Mouse (Mus musculus): ENCODE data around the gene Olfr221. TPM values are rescaled to one million over a fixed set of nuclear protein-coding genes. Genes with fewer than 3 reads are reported as not detected.

Gene Olfr221
- polyA plus RNA-seq, 1 experiment from 2014 or later = not detected

DNA sequence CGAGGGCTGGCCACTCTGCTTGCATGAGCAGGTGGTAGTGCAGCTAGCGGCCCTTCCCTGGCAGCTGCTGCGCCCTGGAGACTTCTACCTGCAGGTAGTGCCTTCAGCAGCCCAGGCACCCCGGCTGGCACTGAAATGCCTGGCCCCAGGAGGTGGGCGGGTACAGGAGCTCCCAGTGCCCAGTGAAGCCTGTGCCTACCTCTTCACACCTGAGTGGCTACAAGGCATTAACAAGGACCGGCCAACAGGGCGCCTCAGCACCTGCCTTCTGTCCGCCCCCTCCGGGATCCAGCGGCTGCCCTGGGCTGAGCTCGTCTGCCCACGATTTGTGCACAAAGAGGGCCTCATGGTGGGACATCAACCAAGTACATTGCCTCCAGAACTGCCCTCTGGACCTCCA is 53.5 kb downstream of the Olfr221 start:
- H3K4me3 ChIP-seq (ENCODE audit: low read depth, low read length) = no peak overlapping the region
- no peak overlapping the region for H3K4me2 ChIP-seq (ENCODE audit: low read depth)
- whole genome bisulfite sequencing = 79% methylated on average over 12 of the region's 12 CpGs
- no peak overlapping the region for H3K9ac ChIP-seq (ENCODE audit: low read length)
- no peak for DNase-seq (ENCODE audit: low spot score)
- H3K27me3 ChIP-seq (ENCODE audit: control insufficient read depth, insufficient read depth, low read length) = no peaks in the 10 kb centered on the region
- H3K4me1 ChIP-seq (ENCODE audit: control insufficient read depth, insufficient read depth, low read length) = peaks cover 10% of the 10 kb centered on the region
- H3K36me3 ChIP-seq (ENCODE audit: control insufficient read depth, insufficient read depth, low read length) = peaks cover 15% of the 10 kb centered on the region
- no peaks in the 10 kb centered on the region for H3K9me3 ChIP-seq (ENCODE audit: control insufficient read depth, low read length)
- ATAC-seq (ENCODE audit: insufficient read depth, low FRiP score, low TSS enrichment) = no peak
- no peak overlapping the region for H3K27ac ChIP-seq (ENCODE audit: low read depth, low read length)

- Histone ChIP-seq H3K9me3 (ENCODE audit: control insufficient read depth, low read length) (no peaks in the 10 kb centered on the region), H3K9ac (ENCODE audit: low read length) (no peak overlapping the region), H3K36me3 (ENCODE audit: control insufficient read depth, insufficient read depth, low read length) (peaks cover 15% of the 10 kb centered on the region), H3K4me2 (ENCODE audit: low read depth) (no peak overlapping the region), H3K4me3 (ENCODE audit: low read depth, low read length) (no peak overlapping the region), H3K4me1 (ENCODE audit: control insufficient read depth, insufficient read depth, low read length) (peaks cover 12% of the 10 kb centered on the region), H3K27ac (ENCODE audit: low read depth, low read length) (no peak overlapping the region), H3K27me3 (ENCODE audit: control insufficient read depth, insufficient read depth, low read length) (no peaks in the 10 kb centered on the region)
- ATAC-seq (ENCODE audit: insufficient read depth, low FRiP score, low TSS enrichment) (no peak), DNase-seq (ENCODE audit: low spot score) (no peak)
- 88% methylated on average over 6 of the region's 6 CpGs for WGBS
Observed at GRCm38 (mm10) chr14:51987177-51987576, 55.1 kb downstream of the Olfr221 start.

DNA sequence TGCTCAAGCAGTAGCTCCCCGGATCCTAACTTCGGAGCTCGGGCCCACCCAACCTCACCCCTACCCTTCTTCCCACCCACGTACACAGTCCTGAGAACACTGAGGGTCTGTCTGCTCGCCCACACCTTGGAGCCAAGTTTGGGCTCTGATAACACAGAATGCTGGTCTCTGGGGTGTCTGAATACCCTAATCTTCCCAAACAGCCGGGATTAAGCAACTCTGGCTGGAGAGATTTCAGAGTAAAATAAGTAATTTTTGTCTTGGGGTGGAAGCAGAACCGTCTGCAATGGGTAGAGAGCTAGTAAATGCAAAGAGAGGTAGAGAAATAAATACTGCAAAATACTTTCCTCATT is 56.1 kb downstream of the Olfr221 start:
- peak overlapping the region; percentile 77 for H3K9ac ChIP-seq (ENCODE audit: low read length)
- peaks cover 12% of the 10 kb centered on the region for H3K4me1 ChIP-seq (ENCODE audit: control insufficient read depth, insufficient read depth, low read length)
- H3K9me3 ChIP-seq (ENCODE audit: control insufficient read depth, low read length) = no peaks in the 10 kb centered on the region
- H3K27me3 ChIP-seq (ENCODE audit: control insufficient read depth, insufficient read depth, low read length) = no peaks in the 10 kb centered on the region
- peaks cover 15% of the 10 kb centered on the region for H3K36me3 ChIP-seq (ENCODE audit: control insufficient read depth, insufficient read depth, low read length)
- WGBS = 8% methylated on average over 7 of the region's 7 CpGs
- peak overlapping the region; percentile 89 for H3K4me2 ChIP-seq (ENCODE audit: low read depth)
- no peak for ATAC-seq (ENCODE audit: insufficient read depth, low FRiP score, low TSS enrichment)
- peak overlapping the region; percentile 74 for H3K27ac ChIP-seq (ENCODE audit: low read depth, low read length)
- no peak for DNase-seq (ENCODE audit: low spot score)
- H3K4me3 ChIP-seq (ENCODE audit: low read depth, low read length) = peak overlapping the region; percentile 65

DNA sequence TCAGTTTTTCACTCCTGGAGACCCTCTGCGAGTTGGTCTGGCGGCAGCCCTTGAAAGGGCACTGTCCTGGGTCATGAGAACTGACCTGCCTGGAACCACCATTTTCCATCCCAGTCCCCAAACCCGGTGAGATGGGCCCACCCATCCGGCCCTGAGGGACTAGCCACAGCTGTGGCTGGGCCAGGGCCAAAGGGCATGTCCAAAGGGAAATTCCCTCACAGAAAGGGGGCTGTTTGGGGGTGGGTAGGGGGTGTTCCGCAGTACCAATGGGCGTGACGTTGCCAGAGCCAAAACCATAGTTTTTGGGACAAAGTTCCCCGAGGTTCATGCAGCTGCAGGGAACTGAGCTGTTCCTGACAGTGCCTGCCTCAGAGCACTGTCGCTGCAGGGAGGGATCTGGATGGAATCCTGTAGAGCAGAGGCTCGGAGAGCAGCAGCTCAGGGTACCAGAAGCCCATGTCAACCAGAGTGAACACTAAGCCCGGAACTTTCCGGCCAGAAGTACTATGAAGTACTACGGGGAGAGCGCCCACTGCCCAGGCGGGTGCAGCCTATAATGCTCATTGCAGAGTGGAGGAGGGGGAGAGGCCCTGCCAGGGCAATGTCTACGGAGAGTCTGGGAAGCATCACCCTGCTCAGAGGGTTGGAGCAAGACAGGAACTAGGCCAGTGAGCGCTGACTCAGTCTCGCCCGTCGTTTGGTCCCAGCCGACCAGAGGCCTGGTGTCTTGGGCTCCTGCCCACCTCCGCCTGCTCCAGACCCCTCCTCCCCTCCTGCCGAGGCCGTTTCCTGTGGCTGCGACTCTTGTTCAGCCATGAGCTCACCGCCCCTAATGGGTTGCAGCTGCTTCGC is 56.7 kb downstream of the Olfr221 start:
- DNase-seq (ENCODE audit: low spot score) (peak; percentile 81), ATAC-seq (ENCODE audit: insufficient read depth, low FRiP score, low TSS enrichment) (peak; percentile 48)
- peak overlapping the region; percentile 89 for H3K4me2 ChIP-seq (ENCODE audit: low read depth)
- peaks cover 10% of the 10 kb centered on the region for H3K36me3 ChIP-seq (ENCODE audit: control insufficient read depth, insufficient read depth, low read length)
- peak overlapping the region; percentile 74 for H3K27ac ChIP-seq (ENCODE audit: low read depth, low read length)
- under 1% methylated on average over 27 of the region's 27 CpGs for WGBS
- peak overlapping the region; percentile 65 for H3K4me3 ChIP-seq (ENCODE audit: low read depth, low read length)
- no peaks in the 10 kb centered on the region for H3K9me3 ChIP-seq (ENCODE audit: control insufficient read depth, low read length)
- H3K9ac ChIP-seq (ENCODE audit: low read length) = peak overlapping the region; percentile 77
- peaks cover 12% of the 10 kb centered on the region for H3K4me1 ChIP-seq (ENCODE audit: control insufficient read depth, insufficient read depth, low read length)
- H3K27me3 ChIP-seq (ENCODE audit: control insufficient read depth, insufficient read depth, low read length) = no peaks in the 10 kb centered on the region

DNA sequence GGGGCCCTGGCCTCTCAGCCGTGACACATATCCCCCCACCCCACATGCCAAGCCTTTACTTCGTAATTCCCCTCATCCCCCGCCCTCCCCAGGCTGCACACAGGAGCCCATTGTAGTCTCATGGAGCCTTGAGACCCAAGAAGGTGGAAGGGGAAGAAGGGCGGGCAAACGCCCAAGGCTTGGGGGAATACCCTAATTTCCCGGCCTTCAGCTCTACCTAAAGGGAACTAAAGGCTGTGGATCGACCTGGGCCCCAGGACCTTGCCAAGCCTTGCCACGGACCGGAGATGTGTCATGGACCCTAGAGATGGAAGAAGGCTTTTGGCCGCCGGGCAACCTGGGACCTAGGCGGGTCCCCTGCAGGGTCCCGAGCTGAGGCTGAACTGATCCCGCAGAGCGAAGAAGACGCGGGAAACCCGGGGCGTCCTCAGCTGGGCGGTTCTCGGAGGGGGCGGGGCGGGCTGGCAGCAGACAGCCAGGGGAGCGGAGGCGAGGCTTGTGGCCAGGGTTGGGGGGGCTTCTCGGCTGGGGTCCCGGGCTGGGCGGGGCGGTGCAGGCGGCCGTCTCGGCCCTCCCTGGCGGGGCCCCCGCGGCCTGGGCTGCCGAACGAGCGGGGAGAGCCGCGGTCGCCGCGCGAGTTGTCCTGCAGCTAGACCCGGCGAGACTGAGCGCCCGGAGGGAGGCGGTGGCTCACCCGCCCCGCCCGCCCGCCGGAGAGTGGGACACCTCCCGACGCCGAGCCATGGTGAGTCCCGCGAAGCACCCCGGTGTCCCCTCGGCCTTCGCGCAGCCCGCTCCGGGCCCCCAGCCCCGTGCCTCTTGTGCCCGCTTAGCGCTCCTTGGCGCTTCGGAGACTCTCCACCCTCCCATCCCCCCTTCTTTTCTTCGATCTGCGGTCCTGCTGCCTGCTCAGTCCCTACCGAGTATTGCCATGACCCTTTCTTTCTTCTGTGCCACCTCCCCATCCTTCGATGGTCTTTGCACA is 57.7 kb downstream of the Olfr221 start, which contains the start of gene Arhgef40:
Gene Arhgef40 (plus strand): TSS at position 473 of the 985 bp plus-strand sequence.
- no peaks in the 10 kb centered on the region for H3K27me3 ChIP-seq (ENCODE audit: control insufficient read depth, insufficient read depth, low read length)
- H3K27ac ChIP-seq (ENCODE audit: low read depth, low read length) = peak within 1 kb of the TSS; percentile 74
- H3K4me2 ChIP-seq (ENCODE audit: low read depth) = peak within 1 kb of the TSS; percentile 89
- ATAC-seq (ENCODE audit: insufficient read depth, low FRiP score, low TSS enrichment) = peak; percentile 80
- H3K4me1 ChIP-seq (ENCODE audit: control insufficient read depth, insufficient read depth, low read length) = peaks cover 12% of the 10 kb centered on the region
- no peaks in the 10 kb centered on the region for H3K9me3 ChIP-seq (ENCODE audit: control insufficient read depth, low read length)
- H3K36me3 ChIP-seq (ENCODE audit: control insufficient read depth, insufficient read depth, low read length) = peaks cover 5% of the 10 kb centered on the region
- H3K4me3 ChIP-seq (ENCODE audit: low read depth, low read length) = peak within 1 kb of the TSS; percentile 65
- WGBS = 0% methylated on average over 48 of the region's 74 CpGs
- peak; percentile 86 for DNase-seq (ENCODE audit: low spot score)
- H3K9ac ChIP-seq (ENCODE audit: low read length) = peak within 1 kb of the TSS; percentile 77

Other genes starting within 250 kb of the Olfr221 start
- gene AY358078, start 242.4 kb downstream of the Olfr221 start, polyA plus RNA-seq (2014; fragmentation: Nextera tagmentation; extraction: Ambion mirVana) = not detected in 2 replicates
- gene Ear6, start 188.8 kb downstream of the Olfr221 start, polyA plus RNA-seq (2014; fragmentation: Nextera tagmentation; extraction: Ambion mirVana) = not detected in 2 replicates
- 58.8 and 58.9 TPM in 2 replicates for gene Mettl17, start 157.6 kb downstream of the Olfr221 start, polyA plus RNA-seq (2014; fragmentation: Nextera tagmentation; extraction: Ambion mirVana)
- gene Slc39a2, start 149.6 kb downstream of the Olfr221 start, polyA plus RNA-seq (2014; fragmentation: Nextera tagmentation; extraction: Ambion mirVana) = 0.23 and 0.40 TPM in 2 replicates
- 8.2 and 10.4 TPM in 2 replicates for gene Ndrg2, start 128.3 kb downstream of the Olfr221 start, polyA plus RNA-seq (2014; fragmentation: Nextera tagmentation; extraction: Ambion mirVana)
- gene Tppp2, start 124.0 kb downstream of the Olfr221 start, polyA plus RNA-seq (2014; fragmentation: Nextera tagmentation; extraction: Ambion mirVana) = not detected in 2 replicates
- gene Rnase13, start 119.7 kb downstream of the Olfr221 start, polyA plus RNA-seq (2014; fragmentation: Nextera tagmentation; extraction: Ambion mirVana) = not detected in 2 replicates
- 76.7 and 77.2 TPM in 2 replicates for gene Arhgef40, start 57.7 kb downstream of the Olfr221 start, polyA plus RNA-seq (2014; fragmentation: Nextera tagmentation; extraction: Ambion mirVana)
- 0.61 and 1.6 TPM in 2 replicates for gene Tmem253, start 26.8 kb downstream of the Olfr221 start, polyA plus RNA-seq (2014; fragmentation: Nextera tagmentation; extraction: Ambion mirVana)
- 70.6 and 83.3 TPM in 2 replicates for gene Zfp219, start 21.7 kb downstream of the Olfr221 start, polyA plus RNA-seq (2014; fragmentation: Nextera tagmentation; extraction: Ambion mirVana)
- gene Hnrnpc, start 61.6 kb upstream of the Olfr221 start, polyA plus RNA-seq (2014; fragmentation: Nextera tagmentation; extraction: Ambion mirVana) = 901 and 908 TPM in 2 replicates
- 96.8 and 101 TPM in 2 replicates for gene Rpgrip1, start 68.2 kb upstream of the Olfr221 start, polyA plus RNA-seq (2014; fragmentation: Nextera tagmentation; extraction: Ambion mirVana)
- 69.9 and 75.0 TPM in 2 replicates for gene Supt16, start 155.0 kb upstream of the Olfr221 start, polyA plus RNA-seq (2014; fragmentation: Nextera tagmentation; extraction: Ambion mirVana)
- gene Chd8, start 215.3 kb upstream of the Olfr221 start, polyA plus RNA-seq (2014; fragmentation: Nextera tagmentation; extraction: Ambion mirVana) = 56.4 and 58.4 TPM in 2 replicates
- 52.0 and 54.9 TPM in 2 replicates for gene Tox4, start 236.7 kb upstream of the Olfr221 start, polyA plus RNA-seq (2014; fragmentation: Nextera tagmentation; extraction: Ambion mirVana)
- 38.2 and 40.9 TPM in 2 replicates for gene Rab2b, start 237.1 kb upstream of the Olfr221 start, polyA plus RNA-seq (2014; fragmentation: Nextera tagmentation; extraction: Ambion mirVana)

Measured in neural tube, embryonic 11.5 days (tissue).